Mouse (Mus musculus) testis, adult 2 months (tissue): ENCODE results near the gene Helb. TPM values are rescaled to one million over a fixed set of nuclear protein-coding genes. Genes with fewer than 3 reads are reported as not detected.

Source experiments
- H3K27ac ChIP-seq: fragments of 200-500 bp; 2 replicates; pipeline ENCODE4 v1.5.1; 2012; ENCODE audit warnings: low read depth, low read length; ENCODE audit not compliant: control insufficient read depth, insufficient read depth
- H3K27me3 ChIP-seq: fragments of 200-500 bp; 2 replicates; pipeline ENCODE4 v1.6.1; 2012; ENCODE audit warnings: mild to moderate bottlenecking, low read length, moderate library complexity; ENCODE audit not compliant: control insufficient read depth, insufficient read depth
- H3K36me3 ChIP-seq: fragments of 200-500 bp; 2 replicates; pipeline ENCODE4 v1.6.1; 2012; ENCODE audit warnings: mild to moderate bottlenecking, low read length; ENCODE audit not compliant: control insufficient read depth, insufficient read depth
- H3K4me1 ChIP-seq: fragments of 200-500 bp; 2 replicates; pipeline ENCODE4 v1.6.1; 2012; ENCODE audit warnings: low read length; ENCODE audit not compliant: control insufficient read depth, insufficient read depth
- H3K4me3 ChIP-seq: fragments of 200-500 bp; 2 replicates; pipeline ENCODE4 v1.5.1; 2012; ENCODE audit warnings: low read depth, mild to moderate bottlenecking, low read length, moderate library complexity, mixed read lengths; ENCODE audit not compliant: control insufficient read depth
- CTCF ChIP-seq: fragments of 200-500 bp; IDR thresholded peaks from 2 replicates; pipeline ENCODE4 v1.5.1; 2012; ENCODE audit warnings: low read depth, mild to moderate bottlenecking, inconsistent platforms, low read length, moderate library complexity; ENCODE audit not compliant: control insufficient read depth, insufficient read depth, insufficient replicate concordance
- POLR2A ChIP-seq: fragments of 200-500 bp; IDR thresholded peaks from 2 replicates; pipeline ENCODE4 v1.6.1; 2012; ENCODE audit warnings: low read depth, mild to moderate bottlenecking, inconsistent platforms, low read length, moderate library complexity; ENCODE audit not compliant: control insufficient read depth
- polyA plus RNA-seq: library from polyadenylated mRNA; depleted of rRNA; stranded (reverse); fragments of >200 nt; gene quantifications from 2 replicates; pipeline ENCODE4 v1.2.3, GENCODE M21; 2012; rRNA removed

Helb gene
- polyA plus RNA-seq: 0.62 and 0.96 TPM in 2 replicates

DNA sequence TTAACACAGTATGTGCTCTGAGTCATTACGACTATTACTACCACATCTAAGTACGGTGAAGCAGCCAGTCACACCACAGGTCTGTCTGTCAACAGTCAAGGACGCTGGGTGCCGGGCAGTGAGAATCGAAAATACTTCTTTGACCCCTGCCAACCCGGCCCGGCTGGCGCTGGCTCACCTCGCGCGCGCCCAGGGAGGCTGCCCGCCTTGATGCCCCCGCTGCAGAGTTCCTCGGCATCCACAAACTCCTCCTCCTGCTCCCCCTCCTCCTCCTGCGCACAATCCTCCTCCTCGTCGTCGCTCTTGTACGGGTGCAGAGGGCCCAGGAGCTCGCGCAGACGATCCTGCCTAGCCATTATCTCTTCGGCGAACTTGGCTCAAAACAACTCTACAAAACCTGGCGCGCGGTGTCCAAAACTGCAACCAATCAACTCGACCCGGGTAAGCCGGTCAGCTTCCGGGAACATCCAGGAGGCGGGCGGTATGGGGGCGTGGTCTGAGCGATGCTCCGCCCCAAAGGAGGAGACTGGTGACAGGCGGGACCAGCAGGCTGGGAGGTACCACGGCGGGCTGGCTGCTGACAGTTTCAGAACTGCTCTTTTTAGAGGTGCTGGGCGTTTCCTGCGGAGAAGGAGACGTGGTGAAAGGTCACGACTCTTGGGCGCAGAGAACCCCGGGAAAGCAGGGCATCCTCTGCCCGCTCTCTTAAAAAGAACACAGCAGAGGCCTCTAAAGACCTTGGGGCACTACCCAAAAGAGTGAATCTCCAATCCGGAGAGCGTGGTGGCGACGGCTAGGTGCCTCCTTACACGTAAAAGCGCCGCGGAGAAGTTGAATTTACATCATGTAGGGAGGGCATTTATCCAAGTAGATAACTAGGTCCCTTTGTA lies at the start of gene Helb:
TSS of gene Helb (minus strand) at position 481 of the 890 bp plus-strand sequence.
- peak within 1 kb of the TSS; percentile 88 for H3K4me3 ChIP-seq
- H3K36me3 ChIP-seq: no peaks in the 10 kb centered on the region
- H3K4me1 ChIP-seq: no peaks in the 10 kb centered on the region
- H3K27ac ChIP-seq: peak within 1 kb of the TSS; percentile 50; the same call in 1 of the 2 replicates
- TF ChIP-seq CTCF (no peak), POLR2A (0 out of 2 replicates have a peak, but pooled peaks have one; percentile 32)
- H3K27me3 ChIP-seq: no peaks in the 10 kb centered on the region

DNA sequence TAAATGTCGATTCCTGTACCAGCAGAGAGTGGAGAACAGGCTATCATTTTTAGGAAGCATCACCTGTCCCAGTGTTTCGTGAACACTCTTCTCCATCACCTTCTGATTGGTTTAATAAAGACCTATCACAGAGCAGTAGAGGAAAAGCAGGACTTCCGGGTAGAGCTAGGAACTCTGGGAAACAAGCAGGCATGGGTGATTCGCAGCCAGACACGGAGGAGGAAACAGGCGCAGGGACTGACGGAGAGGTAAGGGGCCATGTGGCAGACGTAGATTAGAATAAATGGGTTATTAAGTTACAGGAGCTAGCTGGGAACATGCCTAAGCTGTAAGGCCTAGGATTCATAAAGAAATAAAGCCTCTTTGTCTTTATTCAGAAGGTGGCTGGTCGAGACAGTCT lies 47.7 kb upstream of the Helb start:
- H3K4me3 ChIP-seq: no peak overlapping the region
- no peaks in the 10 kb centered on the region; the same call in none of the 2 replicates for H3K36me3 ChIP-seq
- no peaks in the 10 kb centered on the region for H3K27me3 ChIP-seq
- no peak overlapping the region for H3K27ac ChIP-seq
- H3K4me1 ChIP-seq: peaks cover 8% of the 10 kb centered on the region
- no peak for TF ChIP-seq CTCF
- TF ChIP-seq POLR2A: no peak

DNA sequence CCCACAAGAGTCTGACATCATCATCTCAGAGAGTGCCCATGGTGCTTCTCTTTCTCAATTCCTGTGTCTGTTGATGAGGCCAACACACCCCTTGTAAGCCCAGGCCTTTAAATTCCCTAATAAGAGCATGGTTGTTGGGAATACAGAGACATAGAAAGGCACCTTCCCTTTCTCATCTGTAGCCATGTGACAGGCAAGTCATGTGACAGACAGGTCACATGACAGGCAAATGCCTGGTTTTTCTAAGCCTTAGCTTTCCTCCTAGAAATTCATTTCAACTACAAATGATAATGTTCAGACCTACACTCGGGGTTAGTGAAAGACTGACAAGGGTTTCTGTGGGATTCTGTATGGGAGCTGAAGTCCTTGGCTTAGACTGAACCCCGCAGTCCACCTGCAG lies 41.1 kb upstream of the Helb start:
- Histone ChIP-seq H3K4me1 (no peaks in the 10 kb centered on the region), H3K36me3 (no peaks in the 10 kb centered on the region), H3K27ac (no peak overlapping the region), H3K4me3 (no peak overlapping the region), H3K27me3 (no peaks in the 10 kb centered on the region)
- TF ChIP-seq POLR2A (no peak), CTCF (no peak)

DNA sequence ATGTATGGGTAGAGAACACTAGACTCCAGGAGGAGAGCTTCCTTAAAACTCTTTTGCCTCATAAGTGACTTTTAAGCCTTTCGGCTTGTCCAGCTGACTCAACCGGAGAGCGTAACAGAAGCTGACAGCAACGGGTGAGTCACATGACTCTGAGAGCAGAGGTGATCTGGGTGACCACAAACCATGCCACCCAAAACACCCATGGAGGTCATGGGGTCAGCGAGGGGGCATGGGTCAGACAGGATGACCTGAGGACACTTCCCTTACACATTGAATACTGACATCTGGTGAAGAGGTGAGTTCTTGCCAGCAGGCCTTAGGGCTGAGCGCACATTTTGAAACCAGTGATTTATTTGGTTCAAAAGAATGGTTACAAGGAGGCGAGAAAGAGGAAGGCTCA lies 38.9 kb upstream of the Helb start:
- TF ChIP-seq CTCF (no peak), POLR2A (no peak)
- Histone ChIP-seq H3K27ac (no peak overlapping the region), H3K36me3 (no peaks in the 10 kb centered on the region)

DNA sequence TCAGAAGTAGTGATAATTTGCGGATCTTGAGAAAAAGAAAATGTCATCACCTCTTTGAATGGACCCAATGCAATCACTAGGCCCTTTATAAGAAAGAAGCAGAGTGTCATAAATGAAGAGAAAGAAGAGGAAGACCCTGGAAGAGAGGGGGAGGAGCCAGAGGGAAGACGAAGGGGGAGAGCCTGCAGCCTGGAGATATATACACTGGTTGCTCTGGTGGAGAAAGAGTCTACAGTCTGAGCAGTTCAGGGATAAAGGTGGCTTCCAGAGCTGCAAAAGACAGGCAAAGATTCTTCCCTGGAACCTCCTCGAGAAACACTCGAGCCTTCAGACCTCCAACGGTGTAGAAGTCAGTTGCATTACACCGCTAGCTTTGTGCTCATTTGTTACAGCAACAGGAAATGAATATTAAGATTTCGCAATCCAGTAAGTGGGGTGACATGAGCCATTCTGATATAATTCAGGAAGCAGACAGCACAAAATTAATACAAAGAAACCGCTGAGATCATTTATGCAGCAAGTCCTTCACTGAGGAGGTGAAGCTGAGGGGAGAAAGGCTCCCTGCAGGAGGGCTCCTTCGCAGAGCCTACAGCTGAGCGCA lies 28.2 kb upstream of the Helb start:
- no peaks in the 10 kb centered on the region for H3K27me3 ChIP-seq
- H3K27ac ChIP-seq: no peak overlapping the region
- H3K36me3 ChIP-seq: no peaks in the 10 kb centered on the region; the same call in 1 of the 2 replicates
- H3K4me1 ChIP-seq: no peaks in the 10 kb centered on the region
- TF ChIP-seq POLR2A: no peak
- TF ChIP-seq CTCF: no peak
- H3K4me3 ChIP-seq: no peak overlapping the region

More for the DNA sequence above, 38.9 kb upstream of the Helb start:
- Histone ChIP-seq H3K27me3 (no peaks in the 10 kb centered on the region), H3K4me3 (no peak overlapping the region), H3K4me1 (no peaks in the 10 kb centered on the region)

DNA sequence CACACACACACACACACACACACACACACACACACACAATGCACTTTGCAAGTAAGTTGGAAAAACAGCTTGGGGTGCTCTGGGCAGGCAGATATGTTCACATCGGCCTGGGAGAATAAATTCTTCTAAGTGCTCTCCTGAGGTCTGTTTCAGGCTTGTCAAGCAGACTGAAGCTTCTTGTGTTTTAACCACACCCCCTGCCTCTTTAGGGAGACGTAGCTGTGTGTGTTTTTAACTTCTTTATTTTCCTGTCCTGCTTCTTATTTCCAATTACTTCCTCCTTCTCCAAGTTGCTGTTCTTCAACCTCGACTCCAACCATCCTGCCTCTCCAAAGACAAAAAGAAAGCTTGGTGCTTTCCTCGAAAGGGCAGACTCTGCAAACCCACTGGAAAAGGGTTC lies 27.4 kb upstream of the Helb start:
- Histone ChIP-seq H3K27ac (no peak overlapping the region), H3K4me1 (no peaks in the 10 kb centered on the region), H3K27me3 (no peaks in the 10 kb centered on the region), H3K36me3 (no peaks in the 10 kb centered on the region), H3K4me3 (no peak overlapping the region)
- no peak for TF ChIP-seq CTCF
- TF ChIP-seq POLR2A: no peak

DNA sequence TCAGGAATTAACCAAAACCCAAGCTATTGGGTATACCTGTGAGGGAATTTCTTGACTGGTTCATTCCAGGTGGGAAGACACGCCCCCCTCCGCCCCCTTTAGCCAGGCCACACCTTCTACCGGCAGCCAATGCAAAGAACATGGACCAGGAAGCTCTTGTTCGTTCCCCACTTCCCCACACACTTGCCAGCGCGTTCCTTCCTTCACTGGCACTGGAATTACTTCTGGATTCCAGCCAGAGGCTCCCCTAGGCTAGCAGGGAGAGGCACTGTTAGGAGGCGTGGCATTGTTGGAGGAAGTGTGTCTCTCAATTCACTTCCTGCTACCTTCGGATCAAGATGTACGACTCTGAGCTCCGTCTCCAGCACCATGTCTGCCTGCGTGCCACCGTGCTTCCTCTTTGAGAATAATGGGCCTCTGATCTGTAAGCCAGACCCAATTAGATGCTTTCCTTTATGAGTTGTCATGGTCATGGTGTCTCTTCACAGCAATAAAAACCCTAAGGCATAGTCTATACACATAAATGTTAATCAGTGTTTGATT lies 23.3 kb upstream of the Helb start:
- no peak overlapping the region for H3K4me3 ChIP-seq
- H3K27me3 ChIP-seq: no peaks in the 10 kb centered on the region

More for the DNA sequence above, 23.3 kb upstream of the Helb start:
- H3K27ac ChIP-seq: no peak overlapping the region
- TF ChIP-seq CTCF: no peak
- no peak for TF ChIP-seq POLR2A
- H3K36me3 ChIP-seq: no peaks in the 10 kb centered on the region
- peaks cover 4% of the 10 kb centered on the region for H3K4me1 ChIP-seq
